Mouse (Mus musculus): ENCODE measurements at regions not wholly inside any gene's neighbourhood (a gene's known extent, or its start where the extent isn't known, plus 50 kb on each side); places are given as distances from the start of the nearest gene placed in this dataset.

DNA sequence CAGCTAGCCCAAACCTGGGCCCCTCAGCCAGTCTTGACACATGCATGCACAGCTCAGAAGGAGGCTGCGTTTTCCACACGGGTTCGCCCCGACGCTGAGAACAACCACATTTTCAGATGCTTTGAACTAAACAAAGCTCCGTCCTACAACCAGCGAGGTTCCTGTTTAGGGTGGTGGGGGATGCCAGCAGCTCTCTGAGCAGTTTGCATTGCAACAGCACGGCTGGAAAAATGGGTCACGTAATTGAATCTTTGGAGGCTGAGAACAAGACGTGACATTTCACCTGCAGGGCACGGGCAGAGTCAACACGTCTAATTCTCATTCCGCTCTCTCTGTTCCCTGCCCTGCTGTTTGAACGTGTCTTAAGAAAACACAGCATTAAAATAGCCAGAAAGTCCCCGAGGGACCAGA, 119.2 kb downstream of the Syk start:
- DNase-seq (ENCODE audit: low read depth, low spot score): no peak
- WGBS: 25% methylated on average over 15 of the region's 15 CpGs

DNA sequence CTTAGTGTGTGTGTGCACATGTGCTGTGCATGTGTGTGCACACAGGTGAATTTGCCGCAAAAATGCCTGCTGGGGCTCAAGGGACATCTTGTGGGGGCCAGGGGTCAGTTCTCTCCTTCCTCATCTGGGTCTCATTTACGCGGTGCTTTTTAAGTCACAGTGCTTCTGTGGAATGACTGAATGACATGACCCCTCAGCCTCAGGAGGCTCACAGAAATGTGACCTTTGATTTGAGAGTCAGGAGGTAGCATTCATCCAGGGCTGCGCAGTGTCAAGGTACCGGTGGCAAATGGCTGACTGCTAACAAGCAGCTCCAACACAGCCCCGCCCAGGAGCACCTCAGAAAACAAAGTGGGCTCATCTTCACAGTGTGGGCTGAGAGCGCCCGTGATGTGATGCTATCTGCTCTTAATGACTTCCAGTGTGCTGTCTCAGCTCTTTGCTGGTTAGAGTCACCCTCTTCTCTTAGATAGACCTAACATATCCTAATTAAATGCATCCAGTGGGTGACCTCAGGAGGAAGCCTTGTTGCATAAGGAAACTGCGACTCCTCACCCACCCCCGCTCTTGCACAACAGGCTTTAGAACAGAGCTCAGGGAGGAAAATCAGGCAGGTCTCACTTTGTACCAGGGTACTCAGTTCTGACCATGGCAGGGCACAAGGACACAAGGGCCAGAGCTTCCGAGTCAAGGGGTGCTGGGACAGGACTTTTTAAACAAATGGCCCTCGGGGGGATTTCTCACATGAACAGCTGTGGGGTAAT, 120.6 kb downstream of the Syk start:
- 66% methylated on average over 12 of the region's 12 CpGs for WGBS

DNA sequence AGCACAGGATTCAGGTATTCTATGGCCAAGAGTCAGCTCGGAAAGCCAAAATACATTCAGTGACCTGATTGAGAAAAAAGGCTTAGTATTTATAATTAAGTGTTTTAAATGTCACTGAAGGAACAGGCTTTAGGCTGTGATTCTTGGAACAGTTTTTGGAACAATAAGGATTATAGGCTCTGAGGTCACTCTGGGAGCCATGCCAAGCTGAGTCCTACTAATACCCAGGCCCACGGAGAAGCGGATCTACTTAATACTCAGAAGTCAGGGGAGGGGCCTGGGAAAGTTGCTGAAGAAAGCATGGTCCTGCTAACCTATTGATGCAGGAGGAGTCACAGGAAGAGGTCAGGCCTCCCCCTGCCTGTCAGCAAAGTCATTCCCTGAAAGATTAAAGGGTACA, 121.7 kb downstream of the Syk start:
- WGBS: 51% methylated on average over 3 of the region's 3 CpGs

More for the DNA sequence above, 120.6 kb downstream of the Syk start:
- DNase-seq (ENCODE audit: low read depth, low spot score): no peak

DNA sequence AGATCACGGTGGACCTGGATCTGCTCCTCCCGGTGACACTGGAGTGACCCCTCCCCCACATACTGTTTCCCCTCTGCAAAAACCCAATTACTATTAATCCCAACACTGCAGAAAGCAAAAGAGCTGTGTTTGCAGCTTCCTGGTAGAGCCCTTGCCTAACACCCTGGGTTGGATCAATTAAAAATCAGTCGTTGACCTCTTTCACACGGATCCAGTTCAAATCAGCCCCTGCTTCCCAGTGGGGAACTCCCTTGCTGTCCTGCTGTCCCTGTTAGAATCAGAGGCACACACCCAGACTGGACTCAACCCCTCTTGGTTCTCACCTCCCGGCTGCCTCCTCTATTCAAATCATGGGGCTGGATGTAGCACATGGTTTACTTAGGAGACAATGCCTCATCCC, 126.6 kb downstream of the Syk start:
- WGBS: 47% methylated on average over 5 of the region's 5 CpGs

More for the DNA sequence above, 121.7 kb downstream of the Syk start:
- no peak for DNase-seq (ENCODE audit: low read depth, low spot score)

DNA sequence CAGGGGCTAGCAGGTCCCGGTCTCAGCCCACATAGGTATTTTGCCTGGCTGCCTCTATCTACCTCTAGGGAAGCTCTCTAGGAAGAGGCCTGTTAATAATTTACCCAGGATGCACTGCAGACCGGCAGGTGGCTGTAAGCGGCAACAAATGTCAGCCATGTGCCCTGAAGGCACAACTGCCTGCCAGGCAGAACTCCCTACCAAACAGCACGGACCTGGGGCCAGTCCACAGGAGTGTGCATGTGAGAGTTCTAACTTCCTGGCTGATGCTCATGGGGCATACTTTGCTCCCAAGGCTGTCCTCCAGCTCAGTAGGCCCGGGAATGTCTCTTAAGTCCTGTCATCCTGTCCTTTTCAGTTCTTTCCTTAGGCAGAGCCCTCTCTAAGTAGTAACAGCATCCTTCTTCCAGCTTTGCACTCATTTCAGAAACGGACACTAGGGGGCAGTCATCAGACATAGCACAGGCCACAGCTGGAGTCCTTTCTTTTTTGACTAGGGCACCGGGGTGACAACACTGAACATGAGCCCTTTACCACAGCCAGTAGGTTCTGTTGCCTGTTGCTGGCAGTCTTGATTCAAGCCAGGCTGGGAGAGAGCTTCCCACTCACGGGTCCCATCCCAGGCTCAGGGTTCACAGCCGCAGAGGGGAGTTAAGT, 128.9 kb downstream of the Syk start:
- 24% methylated on average over 9 of the region's 9 CpGs for WGBS
- peak; percentile 73 for DNase-seq (ENCODE audit: low read depth, low spot score)

More for the DNA sequence above, 126.6 kb downstream of the Syk start:
- DNase-seq (ENCODE audit: low read depth, low spot score): no peak

DNA sequence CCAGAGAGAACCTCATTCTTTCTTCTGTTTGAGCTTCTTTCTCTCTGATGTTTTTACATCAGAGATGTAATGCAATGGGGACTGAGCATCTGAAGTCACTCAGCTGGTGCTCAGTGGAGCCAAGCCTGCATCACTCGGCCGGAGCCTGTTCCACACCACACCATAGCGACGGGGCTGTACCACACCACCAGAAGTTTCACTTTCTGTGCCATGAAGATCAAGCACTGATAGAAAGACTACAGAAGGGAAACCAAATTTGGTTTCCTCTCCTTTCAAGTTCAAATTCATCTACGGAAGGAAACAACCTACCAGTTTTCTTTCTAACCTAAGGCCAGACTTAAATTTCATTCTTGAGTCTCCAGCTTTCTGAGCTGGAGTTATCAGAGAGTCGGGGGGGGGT, 138.5 kb downstream of the Syk start:
- WGBS: 81% methylated on average over 6 of the region's 6 CpGs
- no peak for DNase-seq (ENCODE audit: low read depth, low spot score)

DNA sequence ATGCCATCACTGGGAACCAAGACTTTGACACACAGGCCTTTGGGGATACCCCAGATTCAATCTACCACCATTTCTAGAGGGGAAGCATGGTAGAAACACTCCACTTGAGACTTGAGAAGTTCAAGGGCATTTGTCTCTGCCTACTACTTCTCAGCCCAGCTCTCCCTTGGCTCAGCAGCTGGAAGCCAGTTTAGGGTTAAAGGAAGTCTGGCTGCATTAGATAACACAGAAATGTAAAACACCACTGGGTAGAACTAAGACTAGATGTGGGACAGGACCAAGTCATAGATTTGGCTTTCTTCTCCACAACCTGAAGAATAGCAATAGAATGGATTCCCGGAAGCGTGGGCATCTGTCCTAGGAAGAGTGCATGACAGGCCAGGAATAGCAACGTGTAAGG, 139.7 kb downstream of the Syk start:
- WGBS: 81% methylated on average over 3 of the region's 3 CpGs

DNA sequence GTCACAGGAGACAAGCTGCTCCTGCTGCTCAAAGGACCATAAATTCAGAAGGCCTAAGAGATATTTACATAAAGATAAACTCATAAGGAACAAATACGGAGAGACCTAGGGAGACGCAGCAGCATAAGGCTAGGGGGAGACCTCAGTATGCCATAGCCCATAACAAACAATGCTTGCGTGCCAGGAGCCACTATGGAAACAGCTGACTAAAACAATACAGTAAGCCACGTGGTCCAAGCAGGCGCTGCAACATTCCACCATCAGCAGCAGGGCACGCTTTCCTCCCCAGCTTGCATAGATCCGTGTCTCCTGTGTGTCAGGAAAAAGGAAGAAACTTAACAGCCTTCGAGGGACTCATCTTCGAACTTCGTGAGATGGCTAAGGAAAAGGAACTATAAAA, 143.1 kb downstream of the Syk start:
- DNase-seq (ENCODE audit: low read depth, low spot score): peak; percentile 18
- 8% methylated on average over 10 of the region's 10 CpGs for WGBS

More for the DNA sequence above, 139.7 kb downstream of the Syk start:
- no peak for DNase-seq (ENCODE audit: low read depth, low spot score)

DNA sequence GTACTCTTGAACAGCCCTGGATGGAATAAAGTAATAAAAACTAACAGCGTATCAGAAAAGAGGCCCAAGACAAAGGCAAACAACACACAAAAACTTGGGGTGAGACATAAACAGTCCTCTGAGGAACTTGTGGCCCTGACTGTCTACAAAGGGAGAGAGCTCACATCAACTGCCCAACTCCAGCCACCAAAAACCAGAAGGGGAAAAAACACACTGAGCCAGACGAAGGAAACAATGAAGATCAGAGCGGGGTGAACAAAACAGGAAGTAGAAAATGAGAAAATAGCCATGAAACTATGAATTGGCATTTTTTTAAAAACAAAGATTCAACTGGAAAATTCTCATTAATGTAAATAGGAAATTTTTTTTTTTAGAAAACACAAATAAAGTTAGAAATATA, 143.6 kb downstream of the Syk start:
- DNase-seq (ENCODE audit: low read depth, low spot score): no peak

DNA sequence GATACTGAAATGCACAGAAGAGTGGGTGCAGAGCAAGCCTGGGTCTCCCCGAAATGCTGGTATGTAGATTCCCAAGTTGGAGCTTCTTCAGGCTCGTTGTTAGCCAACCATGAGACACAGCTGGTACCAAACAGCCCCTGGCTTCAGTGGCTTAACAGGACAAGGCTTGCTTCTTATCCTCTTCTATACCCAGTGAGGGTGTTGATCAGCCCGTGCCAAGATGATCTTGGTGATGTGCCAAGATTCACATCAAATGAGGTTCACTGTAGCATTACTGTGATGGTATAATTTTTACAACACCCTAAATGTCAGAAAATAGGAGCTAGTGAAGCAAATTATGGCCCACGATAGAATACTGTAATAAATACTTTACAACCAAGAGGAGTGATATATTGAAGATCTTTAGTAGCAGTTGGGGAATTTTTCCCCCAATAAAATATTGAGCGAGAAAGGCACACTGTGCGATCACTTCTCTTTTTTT, 152.5 kb downstream of the Syk start:
- WGBS: 23% methylated on average over 6 of the region's 6 CpGs
- DNase-seq (ENCODE audit: low read depth, low spot score): peak; percentile 16

More for the DNA sequence above, 143.6 kb downstream of the Syk start:
- 29% methylated on average over 3 of the region's 3 CpGs for WGBS

DNA sequence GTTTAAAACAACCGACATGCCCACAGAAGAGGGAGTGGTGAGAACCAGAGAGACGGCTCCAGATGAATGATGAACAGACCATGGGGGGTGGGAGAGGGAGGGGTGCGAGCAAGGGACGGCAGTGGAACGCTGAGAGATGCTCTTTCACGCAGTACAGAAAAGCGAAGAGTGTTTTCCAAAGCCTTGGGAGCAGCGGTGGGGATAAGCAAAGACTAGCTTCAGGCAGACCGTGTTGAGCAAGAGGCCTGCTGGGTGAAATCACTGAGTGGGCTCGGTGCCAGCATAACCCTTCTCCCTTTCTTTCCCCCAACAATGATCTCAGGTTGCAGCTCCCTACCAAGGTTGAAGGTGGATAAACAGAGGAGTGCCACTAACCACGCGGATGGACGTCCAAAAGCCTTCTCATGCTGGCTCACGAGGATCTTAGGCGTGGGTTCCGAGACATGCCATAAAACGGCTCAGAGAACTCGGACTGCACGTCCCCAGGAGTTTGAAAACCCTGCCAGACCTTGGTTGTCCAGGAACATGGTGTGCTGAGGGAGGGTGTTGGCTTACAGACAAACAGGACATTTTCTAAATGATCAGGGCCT, 153.1 kb downstream of the Syk start:
- 18% methylated on average over 19 of the region's 19 CpGs for WGBS
- peak; percentile 22 for DNase-seq (ENCODE audit: low read depth, low spot score)

DNA sequence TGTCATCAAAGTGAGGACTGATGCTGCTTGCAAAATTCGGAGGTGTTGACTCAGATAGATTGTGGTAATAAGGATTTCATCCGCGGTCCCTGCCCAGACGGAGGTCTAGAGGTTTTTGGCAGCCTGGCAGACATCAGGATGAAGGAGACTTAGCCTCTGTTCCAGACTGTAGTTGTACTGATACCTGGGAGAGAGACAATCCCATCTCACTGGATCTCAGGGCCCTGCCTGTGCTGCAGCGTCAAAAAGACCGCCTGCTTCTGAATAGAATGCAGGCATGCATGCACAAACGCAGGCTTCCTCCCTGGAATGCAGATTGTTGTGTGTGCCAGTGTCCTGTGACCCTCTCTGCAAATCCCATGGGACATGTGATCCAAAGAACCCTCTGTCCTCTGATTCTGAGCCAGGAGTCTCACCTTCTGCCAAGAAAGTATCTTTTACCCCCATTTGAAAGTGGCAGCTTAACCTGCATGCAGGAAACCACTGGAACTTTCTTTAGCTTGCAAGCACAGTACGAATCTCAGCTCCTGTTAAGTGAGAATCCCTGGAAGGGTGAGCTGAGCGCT, 155.2 kb downstream of the Syk start:
- DNase-seq (ENCODE audit: low read depth, low spot score): no peak
- WGBS: 85% methylated on average over 9 of the region's 9 CpGs

DNA sequence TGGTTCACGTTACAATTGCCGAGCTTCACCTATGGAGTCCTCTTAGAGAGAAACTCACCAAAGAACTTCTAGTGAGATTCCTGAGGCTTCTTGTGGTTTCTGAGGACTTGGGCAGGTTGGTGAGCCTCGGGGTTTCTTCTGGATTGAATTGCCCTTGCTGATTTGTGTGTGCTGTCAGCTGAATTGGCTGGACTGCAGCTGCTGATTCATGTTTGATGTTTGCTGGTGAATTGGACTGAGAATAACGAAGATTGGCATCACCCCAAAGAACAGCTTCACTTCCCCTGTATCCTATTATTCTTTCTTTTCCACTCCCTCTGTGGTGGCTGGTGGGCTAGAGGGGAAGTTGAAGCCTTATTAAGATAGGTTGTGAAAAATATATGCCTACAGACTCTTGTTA, 158.4 kb downstream of the Syk start:
- DNase-seq (ENCODE audit: low read depth, low spot score): no peak
- 86% methylated on average over 4 of the region's 4 CpGs for WGBS

DNA sequence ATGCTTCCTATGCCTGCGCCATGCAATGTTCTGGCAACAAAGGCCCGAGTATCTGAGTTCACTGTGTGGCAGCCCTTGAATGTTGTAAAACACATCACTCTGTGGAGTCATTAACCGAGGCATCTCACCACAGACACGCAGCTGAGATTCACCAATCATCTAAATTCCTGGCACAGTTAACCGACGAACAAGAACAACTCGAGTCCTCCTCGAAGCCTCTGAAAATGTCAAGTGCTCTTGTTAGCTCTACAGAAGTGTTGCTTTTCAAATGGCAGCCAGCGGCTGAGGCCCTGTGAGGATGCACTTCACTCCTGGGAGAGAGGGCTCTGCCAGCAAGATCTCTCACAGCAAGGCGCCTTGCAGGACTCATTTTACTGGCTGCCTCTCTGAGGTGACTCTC, 173.0 kb downstream of the Syk start:
- WGBS: 70% methylated on average over 10 of the region's 10 CpGs
- DNase-seq (ENCODE audit: low read depth, low spot score): no peak

DNA sequence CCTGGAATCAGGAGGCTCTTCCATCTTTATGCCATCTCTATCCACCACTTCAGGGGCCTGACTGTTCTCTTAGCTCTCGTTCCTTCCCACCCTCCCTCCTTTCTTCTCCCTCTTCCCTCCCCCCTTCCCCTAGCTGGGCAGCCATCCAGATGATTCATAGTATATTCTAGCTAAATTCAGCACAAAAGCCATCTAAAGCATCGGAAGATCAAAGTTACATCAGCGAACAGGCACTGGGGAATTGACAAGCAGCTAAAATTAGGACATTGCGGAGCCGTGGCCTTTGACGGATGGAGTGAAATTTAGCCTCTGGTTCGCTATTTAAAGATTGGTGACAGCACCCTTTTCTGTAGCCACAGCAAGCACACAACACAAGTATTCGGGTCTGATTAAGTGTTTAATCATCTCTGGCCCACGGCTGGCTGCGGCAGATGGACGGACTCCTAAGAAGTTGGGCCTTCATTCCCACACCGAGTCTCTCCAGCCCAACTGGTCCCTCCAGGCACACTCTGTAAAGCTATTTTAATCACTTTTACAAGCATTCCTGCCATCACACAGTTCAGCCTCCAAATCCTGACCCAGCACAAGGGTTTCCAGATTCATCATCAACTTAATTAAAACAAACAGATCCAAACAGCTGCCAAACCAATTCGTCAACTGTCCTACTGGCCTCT, 163.8 kb downstream of the Auh start:
- 46% methylated on average over 13 of the region's 13 CpGs for WGBS
- no peak for DNase-seq (ENCODE audit: low read depth, low spot score)

DNA sequence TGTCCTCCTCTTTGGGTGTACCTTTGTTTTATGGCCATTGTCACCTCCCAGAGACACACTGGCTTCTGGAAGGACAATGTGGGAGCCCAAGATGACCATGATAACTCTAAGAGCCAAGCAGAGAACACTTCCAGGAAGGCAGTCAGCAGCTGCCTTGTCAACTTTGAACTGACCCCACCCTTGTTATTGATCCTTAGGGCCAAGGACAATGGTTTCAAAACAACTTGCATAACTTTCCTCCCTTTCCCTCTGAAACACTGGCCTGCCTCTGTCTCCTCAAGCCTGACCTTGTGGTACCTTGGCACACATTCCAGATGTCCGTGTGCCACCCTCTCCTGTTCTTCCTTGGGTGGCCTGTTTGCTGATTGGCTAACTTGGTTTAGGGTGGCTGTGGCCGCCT, 163.2 kb downstream of the Auh start:
- WGBS: 59% methylated on average over 2 of the region's 2 CpGs
- no peak for DNase-seq (ENCODE audit: low read depth, low spot score)

DNA sequence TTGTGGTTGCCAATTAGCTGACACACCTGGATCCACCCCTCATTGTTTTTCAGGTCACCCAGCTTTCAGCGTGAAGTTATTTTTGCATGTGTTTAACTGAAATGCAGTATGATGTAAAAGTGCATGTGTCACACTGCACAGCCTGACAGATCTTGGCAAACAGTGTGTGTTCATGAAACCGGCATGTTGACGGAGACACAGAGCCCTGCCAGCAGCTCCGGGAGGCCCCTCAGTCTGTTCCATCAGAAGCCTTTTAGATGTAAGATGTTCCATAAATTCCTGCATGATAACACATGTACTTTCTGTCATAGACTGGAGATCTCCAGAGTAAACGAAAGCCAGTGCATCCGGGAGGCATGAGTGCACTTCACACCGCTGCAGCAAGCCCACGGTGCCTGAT, 159.5 kb downstream of the Auh start:
- no peak for DNase-seq (ENCODE audit: low read depth, low spot score)
- 52% methylated on average over 8 of the region's 8 CpGs for WGBS

DNA sequence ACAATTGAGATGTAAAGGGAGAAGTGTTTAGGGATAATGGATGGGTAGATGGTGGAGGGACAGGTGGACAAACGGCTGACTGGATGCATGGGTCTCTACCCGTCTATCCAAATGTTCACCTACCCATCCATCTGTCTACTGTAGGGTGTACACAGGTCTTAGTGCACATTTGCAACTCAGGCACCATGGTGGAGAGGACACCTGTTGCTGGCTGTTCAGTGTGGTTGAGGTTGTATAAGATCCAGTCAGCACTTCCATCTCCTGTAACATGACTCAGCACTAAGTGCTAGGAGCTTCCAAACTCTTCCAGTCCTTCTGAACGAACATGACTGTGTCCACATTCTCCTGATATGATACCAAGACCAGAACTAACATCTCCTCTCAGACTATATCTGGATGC, 158.0 kb downstream of the Auh start:
- no peak for DNase-seq (ENCODE audit: low read depth, low spot score)
- WGBS: 81% methylated on average over 3 of the region's 3 CpGs

DNA sequence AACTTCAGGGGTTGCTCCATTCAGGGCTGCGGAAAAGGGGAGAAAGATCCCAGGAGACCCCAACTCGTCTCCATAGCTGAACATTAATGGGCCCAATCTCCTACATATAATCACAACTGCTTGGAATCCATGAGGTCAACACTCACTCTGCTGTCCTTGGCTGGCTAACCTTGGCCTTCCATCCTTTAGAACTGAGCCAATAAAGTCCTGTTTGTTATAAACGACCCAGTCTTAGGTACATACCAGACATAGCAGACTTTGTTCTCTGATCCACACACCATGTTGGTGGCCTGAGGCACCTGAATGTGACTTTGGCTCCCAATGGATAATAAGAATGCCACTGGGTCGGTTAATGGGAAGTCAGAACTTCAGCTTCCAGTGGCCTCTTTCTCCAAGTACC, 157.4 kb downstream of the Auh start:
- WGBS: 69% methylated on average over 4 of the region's 4 CpGs
- no peak for DNase-seq (ENCODE audit: low read depth, low spot score)

All from large intestine, adult 2 months (tissue).